Mouse (Mus musculus) midbrain, postnatal 0 days (tissue): ENCODE measurements at regions not wholly inside any gene's neighbourhood (a gene's known extent, or its start where the extent isn't known, plus 50 kb on each side); places are given as distances from the start of the nearest gene placed in this dataset.

ENCODE experiments used
- ATAC-seq: fragments of 200-750 bp; cut with Nextera tagmentation; 2 replicates; pipeline ENCODE4 v1.8.0; 2017; ENCODE audit warnings: moderate number of reproducible peaks, mild to moderate bottlenecking, moderate TSS enrichment, moderate library complexity; ENCODE audit not compliant: low FRiP score
- DNase-seq: peaks from one replicate; pipeline ENCODE4 v3.0.0-alpha.2; 2015; ENCODE audit warnings: low spot score
- H3K27ac ChIP-seq: fragments of 300-500 bp; sonication (generic); 2 replicates; pipeline ENCODE4 v1.5.1; 2014; ENCODE audit warnings: low read depth, mild to moderate bottlenecking, low read length, mixed read lengths
- H3K27me3 ChIP-seq: fragments of 300-500 bp; sonication (generic); 2 replicates; pipeline ENCODE4 v1.6.1; 2014; ENCODE audit warnings: low read length, control low read depth, mixed read lengths; ENCODE audit not compliant: insufficient read depth
- H3K36me3 ChIP-seq: fragments of 300-500 bp; sonication (generic); 2 replicates; pipeline ENCODE4 v1.6.1; 2014; ENCODE audit warnings: low read length, control low read depth, mixed read lengths; ENCODE audit not compliant: insufficient read depth
- H3K4me1 ChIP-seq: fragments of 300-500 bp; sonication (generic); 2 replicates; pipeline ENCODE4 v1.6.1; 2014; ENCODE audit warnings: mild to moderate bottlenecking, control low read depth, antibody characterized with exemption, low read length, mixed read lengths; ENCODE audit not compliant: insufficient read depth
- H3K4me2 ChIP-seq: fragments of 300-500 bp; sonication (generic); 2 replicates; pipeline ENCODE4 v1.6.1; 2014; ENCODE audit warnings: low read depth, mild to moderate bottlenecking, low read length, mixed read lengths; ENCODE audit not compliant: poor library complexity, severe bottlenecking
- H3K4me3 ChIP-seq: fragments of 300-500 bp; sonication (generic); 2 replicates; pipeline ENCODE4 v1.5.1; 2014; ENCODE audit warnings: low read depth, mild to moderate bottlenecking, low read length, moderate library complexity
- H3K9ac ChIP-seq: fragments of 300-500 bp; sonication (generic); replicated peaks from 2 replicates; pipeline ENCODE4 v1.6.1; 2014; ENCODE audit warnings: mild to moderate bottlenecking, low read length, moderate library complexity, mixed read lengths; ENCODE audit not compliant: poor library complexity, severe bottlenecking
- H3K9me3 ChIP-seq: fragments of 300-500 bp; sonication (generic); 2 replicates; pipeline ENCODE4 v1.6.1; 2016; ENCODE audit warnings: low read length, control low read depth
- CTCF ChIP-seq: IDR thresholded peaks from 2 replicates; pipeline ENCODE4 v1.5.1; 2016; ENCODE audit warnings: antibody characterized with exemption, mild to moderate bottlenecking
- WGBS: fragments of 180-500 bp; shearing (Covaris S2); extraction: QIAGEN DNeasy Blood & Tissue Kit; methylation state at CpG from one replicate; pipeline ENCODE4 v1.1.7; 2014; 5-methylcytosine and 5-hydroxymethylcytosine counted together

- Histone ChIP-seq H3K27me3 (no peaks in the 10 kb centered on the region), H3K27ac (no peak overlapping the region), H3K36me3 (no peaks in the 10 kb centered on the region), H3K4me1 (no peaks in the 10 kb centered on the region), H3K9ac (no peak overlapping the region), H3K4me3 (no peak overlapping the region), H3K4me2 (no peak overlapping the region), H3K9me3 (no peaks in the 10 kb centered on the region)
- ATAC-seq (peak; percentile 60; the same call in 1 of the 2 replicates), DNase-seq (peak; percentile 86)
- no peak for TF ChIP-seq CTCF
- WGBS = 92% methylated on average over 4 of the region's 4 CpGs
Observed at GRCm38 (mm10) chr12:48713646-48714045, 668.8 kb upstream of the Foxg1 start.

- Histone ChIP-seq H3K9ac (no peak overlapping the region), H3K27ac (no peak overlapping the region), H3K36me3 (no peaks in the 10 kb centered on the region), H3K27me3 (no peaks in the 10 kb centered on the region), H3K4me3 (no peak overlapping the region), H3K9me3 (no peaks in the 10 kb centered on the region), H3K4me1 (no peaks in the 10 kb centered on the region), H3K4me2 (no peak overlapping the region)
- DNase-seq (no peak), ATAC-seq (no peak)
- 53% methylated on average over 4 of the region's 4 CpGs for WGBS
- no peak for TF ChIP-seq CTCF
Observed at GRCm38 (mm10) chr12:48729851-48730250, 652.6 kb upstream of the Foxg1 start.

DNA sequence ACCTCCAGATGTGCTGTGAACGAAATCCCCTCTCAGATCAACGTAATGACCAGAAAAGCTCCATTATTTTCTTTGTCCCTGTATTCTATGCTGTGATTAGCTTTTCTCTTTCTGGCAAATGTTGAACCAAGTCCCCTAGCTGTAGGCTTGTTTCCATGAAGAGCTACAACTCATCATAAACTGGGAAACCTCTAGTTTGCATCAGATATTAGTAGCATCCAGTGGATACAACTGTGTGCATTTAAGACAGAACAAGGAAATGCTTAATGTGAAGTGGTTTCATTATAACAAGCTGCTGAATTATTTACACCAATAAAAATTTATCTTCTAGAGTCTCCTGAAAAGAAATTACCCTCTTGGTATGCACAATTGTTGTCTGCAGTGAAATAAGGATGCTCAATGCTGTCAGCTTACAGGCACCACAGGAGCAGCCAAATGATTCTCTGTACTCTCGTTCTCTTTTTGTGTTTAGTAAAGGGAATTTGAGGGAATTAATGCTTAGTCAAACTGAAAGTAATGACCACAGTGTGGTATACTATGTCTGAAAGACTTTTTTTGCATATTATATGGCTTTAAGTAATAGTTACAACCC is 623.6 kb upstream of the Foxg1 start:
- Histone ChIP-seq H3K4me2 (no peak overlapping the region), H3K4me1 (no peaks in the 10 kb centered on the region), H3K9me3 (no peaks in the 10 kb centered on the region), H3K27me3 (no peaks in the 10 kb centered on the region), H3K27ac (no peak overlapping the region), H3K9ac (no peak overlapping the region), H3K36me3 (no peaks in the 10 kb centered on the region), H3K4me3 (no peak overlapping the region)
- 66% methylated on average over 3 of the region's 3 CpGs for WGBS
- no peak for DNase-seq
- TF ChIP-seq CTCF = no peak
- ATAC-seq = no peak
